Mouse (Mus musculus) heart, adult 2 months (tissue): Measurements from ENCODE around the gene Pde11a. TPM values are rescaled to one million over a fixed set of nuclear protein-coding genes. Genes with fewer than 3 reads are reported as not detected.

Experiments
- DNase-seq, 2 experiments: peaks; one replicate each; pipeline ENCODE4 v3.0.0; 2021
- H3K27ac ChIP-seq: fragments of 200-600 bp; 2 replicates; pipeline ENCODE4 v1.8.1; 2022
- H3K27me3 ChIP-seq: fragments of 200-500 bp; 2 replicates; pipeline ENCODE4 v1.6.1; 2012; ENCODE audit warnings: mild to moderate bottlenecking, low read length, inconsistent platforms, mixed read lengths; ENCODE audit not compliant: control insufficient read depth, insufficient read depth
- H3K36me3 ChIP-seq: fragments of 200-500 bp; 2 replicates; pipeline ENCODE4 v1.6.1; 2012; ENCODE audit warnings: low read length, inconsistent platforms; ENCODE audit not compliant: control insufficient read depth, insufficient read depth
- H3K4me1 ChIP-seq: fragments of 200-500 bp; 2 replicates; pipeline ENCODE4 v1.6.1; 2011; ENCODE audit warnings: low read length; ENCODE audit not compliant: control insufficient read depth, insufficient read depth
- H3K4me3 ChIP-seq: fragments of 200-600 bp; 2 replicates; pipeline ENCODE4 v1.8.1; 2022
- H3K79me2 ChIP-seq: fragments of 200-500 bp; replicated peaks from 2 replicates; pipeline ENCODE4 v1.6.1; 2012; ENCODE audit warnings: mild to moderate bottlenecking, inconsistent platforms, low read length, moderate library complexity, mixed read lengths; ENCODE audit not compliant: control insufficient read depth, insufficient read depth
- H3K9ac ChIP-seq: fragments of 200-500 bp; 2 replicates; pipeline ENCODE4 v1.6.1; 2012; ENCODE audit warnings: low read depth, mild to moderate bottlenecking, control low read depth, inconsistent platforms, low read length, mixed read lengths
- CTCF ChIP-seq: fragments of 200-600 bp; IDR thresholded peaks from 2 replicates; pipeline ENCODE4 v1.8.1; 2022; ENCODE audit warnings: antibody characterized with exemption, mild to moderate bottlenecking, moderate library complexity
- EP300 ChIP-seq: fragments of 200-500 bp; IDR thresholded peaks from 2 replicates; pipeline ENCODE4 v1.6.1; 2011; ENCODE audit warnings: low read depth, low read length, control low read depth; ENCODE audit not compliant: insufficient read depth
- POLR2A ChIP-seq: fragments of 200-500 bp; IDR thresholded peaks from 2 replicates; pipeline ENCODE4 v1.6.1; 2011; ENCODE audit warnings: mild to moderate bottlenecking, low read depth, low read length, control low read depth; ENCODE audit not compliant: insufficient read depth
- WGBS: fragments of 180-500 bp; shearing (Covaris S2); methylation state at CpG from one replicate; pipeline ENCODE4 v1.1.7; 2018; 5-methylcytosine and 5-hydroxymethylcytosine counted together
- intact Hi-C: fragments of 180-260 bp; cut with DNase I; formaldehyde crosslinking; loops from one replicate; pipeline ENCODE4 v1.15.1; 2025
- polyA plus RNA-seq: library from polyadenylated mRNA; depleted of rRNA; stranded (reverse); fragments of >200 nt; gene quantifications from 2 replicates; pipeline ENCODE4 v1.2.3, GENCODE M21; 2012
- total RNA-seq, 2 experiments: library from RNA; stranded (reverse); gene quantifications; 2 replicates each; pipeline ENCODE4 v1.2.3; 2021

Pde11a gene
- total and polyA plus RNA-seq, 3 experiments, result 0.12 to 1.4 (median 1.2) TPM

- H3K79me2 ChIP-seq, result no peaks in the 10 kb centered on the region
- intact Hi-C loops, result no loop called here
- no peak overlapping the region for H3K4me3 ChIP-seq
- no peaks in the 10 kb centered on the region for H3K27me3 ChIP-seq
- DNase-seq, result no peak
- WGBS, result 44% methylated on average over 5 of the region's 5 CpGs
- no peak overlapping the region for H3K9ac ChIP-seq
- no peaks in the 10 kb centered on the region for H3K36me3 ChIP-seq
- no peak overlapping the region for H3K27ac ChIP-seq
- TF ChIP-seq EP300 (no peak), CTCF (no peak), POLR2A (no peak)
- no peaks in the 10 kb centered on the region for H3K4me1 ChIP-seq
Observed at GRCm38 (mm10) chr2:76081991-76082390, 256.6 kb downstream of the Pde11a start.

GRCm38 (mm10) chr2:76080549-76080948, 258.0 kb downstream of the Pde11a start:
- H3K9ac ChIP-seq, result no peak overlapping the region
- no peaks in the 10 kb centered on the region for H3K27me3 ChIP-seq
- no peaks in the 10 kb centered on the region for H3K36me3 ChIP-seq
- whole genome bisulfite sequencing, result 72% methylated on average over 3 of the region's 3 CpGs
- H3K4me3 ChIP-seq, result no peak overlapping the region
- no peaks in the 10 kb centered on the region for H3K79me2 ChIP-seq
- TF ChIP-seq POLR2A (no peak), CTCF (no peak), EP300 (no peak)
- H3K4me1 ChIP-seq, result no peaks in the 10 kb centered on the region
- intact Hi-C loops, result no loop called here
- DNase-seq, result no peak
- H3K27ac ChIP-seq, result no peak overlapping the region

- WGBS, result 85% methylated on average over 2 of the region's 2 CpGs
- H3K27me3 ChIP-seq, result no peaks in the 10 kb centered on the region
- H3K36me3 ChIP-seq, result no peaks in the 10 kb centered on the region
- intact Hi-C loops, result no loop called here
- no peak for TF ChIP-seq CTCF
- TF ChIP-seq POLR2A, result no peak
- no peak for TF ChIP-seq EP300
- H3K4me3 ChIP-seq, result no peak overlapping the region
- H3K9ac ChIP-seq, result no peak overlapping the region
- H3K79me2 ChIP-seq, result no peaks in the 10 kb centered on the region
- no peak overlapping the region for H3K27ac ChIP-seq
- no peak for DNase-seq
- H3K4me1 ChIP-seq, result no peaks in the 10 kb centered on the region
Observed at GRCm38 (mm10) chr2:76076838-76077237, 261.7 kb downstream of the Pde11a start.

GRCm38 (mm10) chr2:76076047-76076446, 262.5 kb downstream of the Pde11a start:
- intact Hi-C loops, result no loop called here
- TF ChIP-seq EP300, result no peak

GRCm38 (mm10) chr2:76073079-76073478, 265.5 kb downstream of the Pde11a start:
- no peak overlapping the region for H3K4me3 ChIP-seq
- DNase-seq, result no peak
- H3K27ac ChIP-seq, result no peak overlapping the region
- H3K36me3 ChIP-seq, result no peaks in the 10 kb centered on the region
- no peaks in the 10 kb centered on the region for H3K27me3 ChIP-seq
- intact Hi-C loops, result loop anchor here (5.0 kb wide), 1 partner anchor 286 kb away; no protein-coding TSS in a partner anchor
- H3K79me2 ChIP-seq, result no peaks in the 10 kb centered on the region
- 17% methylated on average over 6 of the region's 6 CpGs for WGBS
- peaks cover 1% of the 10 kb centered on the region; the same call in 1 of the 2 replicates for H3K4me1 ChIP-seq
- TF ChIP-seq EP300 (no peak), POLR2A (no peak), CTCF (no peak)
- no peak overlapping the region for H3K9ac ChIP-seq

More at GRCm38 (mm10) chr2:76076047-76076446, 262.5 kb downstream of the Pde11a start:
- Histone ChIP-seq H3K4me1 (no peaks in the 10 kb centered on the region), H3K79me2 (no peaks in the 10 kb centered on the region), H3K27me3 (no peaks in the 10 kb centered on the region), H3K4me3 (no peak overlapping the region), H3K27ac (no peak overlapping the region), H3K9ac (no peak overlapping the region), H3K36me3 (no peaks in the 10 kb centered on the region)
- no peak for DNase-seq
- WGBS, result 88% methylated on average over 4 of the region's 4 CpGs

- peaks cover 1% of the 10 kb centered on the region; the same call in 1 of the 2 replicates for H3K4me1 ChIP-seq
- DNase-seq, result peak; percentile 72 to 83
- H3K36me3 ChIP-seq, result no peaks in the 10 kb centered on the region
- no peaks in the 10 kb centered on the region for H3K27me3 ChIP-seq
- H3K4me3 ChIP-seq, result peak overlapping the region; percentile 31
- WGBS, result 3% methylated on average over 19 of the region's 19 CpGs
- peak overlapping the region; percentile 67 for H3K27ac ChIP-seq
- intact Hi-C loops, result loop anchor here (2.0 to 5.0 kb wide), 3 partner anchors 86 to 283 kb away; no protein-coding TSS in a partner anchor
- H3K9ac ChIP-seq, result no peak overlapping the region
- no peaks in the 10 kb centered on the region for H3K79me2 ChIP-seq
- TF ChIP-seq CTCF (peak; percentile 70), POLR2A (peak; percentile 75), EP300 (0 out of 2 replicates have a peak, but pooled peaks have one; percentile 17)
Observed at GRCm38 (mm10) chr2:76070432-76071306, 267.9 kb downstream of the Pde11a start.
